Mouse (Mus musculus): ENCODE measurements around the gene Swt1. TPM values are rescaled to one million over a fixed set of nuclear protein-coding genes. Genes with fewer than 3 reads are reported as not detected.
A peak's percentile ranks its signal among the peaks of the same experiment; 100 is the strongest.
"Not testable (repeated sequence)": the region's sequence is repeated elsewhere in the genome, so short reads cannot be mapped to it uniquely, and the experiment has no call there.

Swt1 gene
- total RNA-seq (2015; ENCODE audit: low replicate concordance): 65.2 and 94.7 TPM in 2 replicates
- total RNA-seq (2017; ENCODE audit: low replicate concordance): 51.4 and 60.2 TPM in 2 replicates

- peak; percentile 93 for ATAC-seq (replicated peaks; ENCODE audit: low FRiP score, poor library complexity, severe bottlenecking)
These were observed at the start of gene Swt1, which contains the start of gene Trmt1l for GRCm38 (mm10) chr1:151428263-151429221. TSS of gene Swt1 (minus strand) at chr1:151428455. TSS of gene Trmt1l (plus strand) at chr1:151428542.

- not testable (repeated sequence) for ATAC-seq (replicated peaks; ENCODE audit: low FRiP score, poor library complexity, severe bottlenecking)
These were observed 44.1 kb upstream of the Swt1 start for GRCm38 (mm10) chr1:151472386-151472785.

- no peak for ATAC-seq (replicated peaks; ENCODE audit: low FRiP score, poor library complexity, severe bottlenecking)
These were observed 43.2 kb upstream of the Swt1 start for GRCm38 (mm10) chr1:151471429-151471828.

GRCm38 (mm10) chr1:151466571-151466970, 38.3 kb upstream of the Swt1 start:
- no peak for ATAC-seq (replicated peaks; ENCODE audit: low FRiP score, poor library complexity, severe bottlenecking)

- ATAC-seq (replicated peaks; ENCODE audit: low FRiP score, poor library complexity, severe bottlenecking): no peak
These were observed 36.7 kb upstream of the Swt1 start for GRCm38 (mm10) chr1:151464914-151465313.

- no peak for ATAC-seq (replicated peaks; ENCODE audit: low FRiP score, poor library complexity, severe bottlenecking)
These were observed 33.0 kb upstream of the Swt1 start for GRCm38 (mm10) chr1:151461265-151461664.

- no peak for ATAC-seq (replicated peaks; ENCODE audit: low FRiP score, poor library complexity, severe bottlenecking)
These were observed 28.8 kb upstream of the Swt1 start for GRCm38 (mm10) chr1:151457087-151457486.

GRCm38 (mm10) chr1:151451946-151452345, 23.7 kb upstream of the Swt1 start:
- no peak for ATAC-seq (replicated peaks; ENCODE audit: low FRiP score, poor library complexity, severe bottlenecking)

GRCm38 (mm10) chr1:151450851-151451250, 22.6 kb upstream of the Swt1 start:
- no peak for ATAC-seq (replicated peaks; ENCODE audit: low FRiP score, poor library complexity, severe bottlenecking)

GRCm38 (mm10) chr1:151449866-151450265, 21.6 kb upstream of the Swt1 start:
- ATAC-seq (replicated peaks; ENCODE audit: low FRiP score, poor library complexity, severe bottlenecking): no peak

GRCm38 (mm10) chr1:151435431-151435830, 7.2 kb upstream of the Swt1 start:
- no peak for ATAC-seq (replicated peaks; ENCODE audit: low FRiP score, poor library complexity, severe bottlenecking)

- ATAC-seq (replicated peaks; ENCODE audit: low FRiP score, poor library complexity, severe bottlenecking): peak; percentile 9; the same call in 1 of the 2 replicates
These were observed 1.1 kb upstream of the Swt1 start for GRCm38 (mm10) chr1:151429316-151429715.

GRCm38 (mm10) chr1:151427888-151428262, 380 bp downstream of the Swt1 start:
- no peak; the same call in 1 of the 2 replicates for ATAC-seq (replicated peaks; ENCODE audit: low FRiP score, poor library complexity, severe bottlenecking)

- no peak for ATAC-seq (replicated peaks; ENCODE audit: low FRiP score, poor library complexity, severe bottlenecking)
These were observed 1.2 kb downstream of the Swt1 start for GRCm38 (mm10) chr1:151426947-151427600.

GRCm38 (mm10) chr1:151422178-151422577, 6.1 kb downstream of the Swt1 start:
- ATAC-seq (replicated peaks; ENCODE audit: low FRiP score, poor library complexity, severe bottlenecking): no peak

- no peak for ATAC-seq (replicated peaks; ENCODE audit: low FRiP score, poor library complexity, severe bottlenecking)
These were observed 18.4 kb downstream of the Swt1 start for GRCm38 (mm10) chr1:151409827-151410226.

GRCm38 (mm10) chr1:151390029-151390428, 38.2 kb downstream of the Swt1 start:
- ATAC-seq (replicated peaks; ENCODE audit: low FRiP score, poor library complexity, severe bottlenecking): no peak

- ATAC-seq (replicated peaks; ENCODE audit: low FRiP score, poor library complexity, severe bottlenecking): no peak
These were observed 50.9 kb downstream of the Swt1 start for GRCm38 (mm10) chr1:151377353-151377752.

- no peak for ATAC-seq (replicated peaks; ENCODE audit: low FRiP score, poor library complexity, severe bottlenecking)
These were observed 55.4 kb downstream of the Swt1 start for GRCm38 (mm10) chr1:151372823-151373222.

GRCm38 (mm10) chr1:151371543-151371942, 56.7 kb downstream of the Swt1 start:
- ATAC-seq (replicated peaks; ENCODE audit: low FRiP score, poor library complexity, severe bottlenecking): no peak

- ATAC-seq (replicated peaks; ENCODE audit: low FRiP score, poor library complexity, severe bottlenecking): no peak
These were observed 57.7 kb downstream of the Swt1 start for GRCm38 (mm10) chr1:151370573-151370972.

Measured in erythroid progenitor cell, adult 5-6 weeks (primary cell).